In the genomic region with DNA sequence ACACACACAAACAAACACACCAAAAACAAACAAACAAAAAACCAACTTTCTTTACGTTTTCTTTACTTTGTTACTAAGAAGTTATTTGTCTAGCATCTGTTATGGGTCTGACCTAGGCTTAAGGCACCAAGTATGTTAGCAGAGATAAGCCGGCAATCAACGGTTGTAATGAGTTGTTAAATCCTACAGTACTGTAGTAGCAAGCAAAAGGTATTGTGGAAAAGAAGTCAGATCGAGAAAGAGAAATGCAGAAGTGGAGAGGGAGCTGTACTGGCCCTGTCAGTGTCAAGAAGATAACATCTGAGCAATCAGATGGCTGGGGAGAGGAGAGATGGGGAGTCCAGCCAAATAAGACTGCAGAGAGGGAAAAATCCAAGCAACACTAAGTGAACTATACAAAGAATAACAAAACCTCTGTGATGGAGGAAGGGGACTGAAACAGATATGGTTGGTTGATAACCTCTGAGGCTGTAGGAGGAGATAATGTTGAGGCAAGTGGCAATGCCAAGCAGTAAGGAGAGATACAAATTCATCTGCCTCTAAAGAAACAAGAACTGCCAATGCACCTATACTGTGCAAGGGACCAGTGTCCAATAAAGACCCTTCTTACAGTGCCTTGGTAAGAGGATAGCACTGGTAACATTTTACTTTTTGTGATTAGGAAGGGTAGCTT, we compare ENCODE assay signal across 18 mouse cellular contexts. TPM values are rescaled to one million over a fixed set of nuclear protein-coding genes. Genes with fewer than 3 reads are reported as not detected.
DNase-seq lines count a peak whose midpoint lies in the region; ATAC-seq and TF ChIP-seq lines count a peak whose summit lies in the region.
"Had no signal": no experiment of that assay in that cellular context is flagged by ENCODE, and none has a peak within 500 bp of the region (broad histone marks: within the 10 kb centered on the region; RNA-seq: fewer than 3 reads in every experiment).

No protein-coding gene starts in this region.

- TF ChIP-seq POLR2A in heart, adult 2 months (IDR thresholded peaks at IDR 0.05; ENCODE audit: insufficient read depth, low read depth, low read length): no peak
- no peak for TF ChIP-seq POLR2A in spleen, adult 2 months (IDR thresholded peaks at IDR 0.05; ENCODE audit: low read depth, low read length)

- H3K36me3 ChIP-seq in heart, adult 2 months (ENCODE audit: control insufficient read depth, insufficient read depth, low read length): peaks cover 12% of the 10 kb centered on the region
- H3K36me3 ChIP-seq in spleen, adult 2 months (ENCODE audit: control insufficient read depth, insufficient read depth, low read length): no peaks in the 10 kb centered on the region
- H3K36me3 ChIP-seq in intestine, embryonic 15.5 days: no peaks in the 10 kb centered on the region
- H3K36me3 ChIP-seq: forebrain, embryonic 12.5 days had no signal

- H3K4me1 ChIP-seq in heart, adult 2 months (ENCODE audit: control insufficient read depth, insufficient read depth, low read length): peaks cover 8% of the 10 kb centered on the region
- H3K4me1 ChIP-seq in spleen, adult 2 months (ENCODE audit: control insufficient read depth, insufficient read depth, insufficient read length): no peaks in the 10 kb centered on the region
- H3K4me1 ChIP-seq in intestine, embryonic 15.5 days (replicated peaks): no peaks in the 10 kb centered on the region
- H3K4me1 ChIP-seq: forebrain, embryonic 12.5 days had no signal

- no peaks in the 10 kb centered on the region for H3K27me3 ChIP-seq in heart, adult 2 months (ENCODE audit: control insufficient read depth, insufficient read depth, low read length)
- H3K27me3 ChIP-seq in spleen, adult 2 months (ENCODE audit: control insufficient read depth, insufficient read depth, low read length): no peaks in the 10 kb centered on the region
- no peaks in the 10 kb centered on the region for H3K27me3 ChIP-seq in intestine, embryonic 15.5 days (replicated peaks)
- H3K27me3 ChIP-seq: forebrain, embryonic 12.5 days had no signal

- no peak for TF ChIP-seq CTCF in heart, adult 2 months (IDR thresholded peaks at IDR 0.05)
- TF ChIP-seq CTCF in spleen, adult 2 months (IDR thresholded peaks at IDR 0.05; ENCODE audit: extremely low read depth, insufficient read depth, insufficient read length, insufficient replicate concordance): no peak

- H3K79me2 ChIP-seq in heart, adult 2 months (replicated peaks; ENCODE audit: control insufficient read depth, insufficient read depth, low read length): no peaks in the 10 kb centered on the region; the same call in 1 of the 2 replicates

- H3K9ac ChIP-seq in heart, adult 2 months (ENCODE audit: low read depth, low read length): no peak overlapping the region
- H3K9ac ChIP-seq in intestine, embryonic 15.5 days: no peak overlapping the region
- H3K9ac ChIP-seq: forebrain, embryonic 12.5 days; hindbrain, embryonic 14.5 days had no signal

- H3K4me2 ChIP-seq in intestine, embryonic 15.5 days (replicated peaks): no peak overlapping the region
- H3K4me2 ChIP-seq: forebrain, embryonic 12.5 days; hindbrain, embryonic 14.5 days had no signal

- WGBS in heart, adult 2 months: 31% methylated on average over 4 of the region's 4 CpGs
- 37% methylated on average over 4 of the region's 4 CpGs for WGBS in spleen, adult 2 months
- whole genome bisulfite sequencing in intestine, embryonic 15.5 days: 50% methylated on average over 4 of the region's 4 CpGs

- TF ChIP-seq EP300 in heart, adult 2 months (IDR thresholded peaks at IDR 0.05; ENCODE audit: insufficient read depth, low read depth, low read length): no peak

- H3K9me3 ChIP-seq in intestine, embryonic 15.5 days: no peaks in the 10 kb centered on the region
- H3K9me3 ChIP-seq: forebrain, embryonic 12.5 days had no signal

- DNase-seq in heart, adult 2 months: no peak
- DNase-seq in heart, postnatal 14 days: no peak
- no peak for DNase-seq in spleen, adult 2 months (ENCODE audit: low read depth in 1 of 2, low spot score in 2 of 2)
- DNase-seq in spleen, adult 18-20 months: no peak
- peak; percentile 24 for DNase-seq in liver
- DNase-seq in kidney, postnatal 25 days: no peak
- DNase-seq: adrenal gland, postnatal 36 days; cerebellum, adult 9-10 months; kidney, postnatal 10 days; left cerebral cortex, postnatal 4 days; lung, adult 18-20 months had no signal

- intact Hi-C loops in heart, adult 2 months (cut with DNase I): loop anchor here (2.0 kb wide), 1 partner anchor 14 kb away; a partner anchor contains a TSS
- intact Hi-C loops in heart, postnatal 14 days (cut with DNase I): no loop called here

- peak; percentile 72 for ATAC-seq in megakaryocyte progenitor cell, adult 5-6 weeks (replicated peaks; ENCODE audit: poor library complexity)
- ATAC-seq in intestine, embryonic 15.5 days: no peak
- ATAC-seq: activated CD4-positive, CD25-positive, alpha-beta regulatory T cell, adult 4 months; intestine, postnatal 0 days had no signal

- no peak overlapping the region for H3K4me3 ChIP-seq in heart, adult 2 months
- no peak overlapping the region; the same call in 1 of the 2 replicates for H3K4me3 ChIP-seq in spleen, adult 2 months (ENCODE audit: extremely low read depth, insufficient read depth, insufficient read length)
- H3K4me3 ChIP-seq in intestine, embryonic 15.5 days (replicated peaks): no peak overlapping the region
- H3K4me3 ChIP-seq: forebrain, embryonic 12.5 days had no signal

- H3K27ac ChIP-seq in heart, adult 2 months: peak overlapping the region; percentile 68
- 0 out of 2 replicates have a peak overlapping the region, but pooled peaks have one; percentile 16 for H3K27ac ChIP-seq in spleen, adult 2 months (ENCODE audit: insufficient read depth, low read length)
- H3K27ac ChIP-seq in intestine, embryonic 15.5 days: no peak overlapping the region
- H3K27ac ChIP-seq: forebrain, embryonic 12.5 days; hindbrain, embryonic 14.5 days; macrophage had no signal

RNA-seq across cellular contexts. Expression of a gene that starts 14.3 kb away (rescaled TPM):
- total RNA-seq in heart, adult 2 months (2021): 1 to 10 TPM; 1.8 to 2.1 TPM
- 1.9 and 3.5 TPM in 2 replicates for polyA plus RNA-seq in heart, adult 2 months (2012; rRNA removed)
- total RNA-seq in heart, postnatal 14 days (2021): 1 to 10 TPM; 2.3 to 2.5 TPM
- polyA plus RNA-seq in spleen, adult 2 months (2012; rRNA removed): 16.1 and 17.9 TPM in 2 replicates
- 18.0 and 28.6 TPM in 2 replicates for total RNA-seq in megakaryocyte progenitor cell, adult 5-6 weeks (2015)
- total RNA-seq in megakaryocyte progenitor cell, adult 5-6 weeks (2017): 15.1 and 31.6 TPM in 2 replicates
- 2.8 and 3.2 TPM in 2 replicates for polyA plus RNA-seq in intestine, embryonic 15.5 days (2015; fragmentation: Nextera tagmentation; extraction: Ambion mirVana)
- polyA plus RNA-seq: macrophage had no signal

Comparison
In these comparisons a context has a peak if more than half of its experiments do, and no peak if none do; other contexts are left out.
1. RNA of a gene that starts 14.3 kb away (total RNA-seq): 15.1 to 31.6 TPM in megakaryocyte progenitor cell, adult 5-6 weeks; 2.3 to 2.5 TPM in heart, postnatal 14 days and 1.8 to 2.1 TPM in heart, adult 2 months; every median in the first group is over 4 times any median in the second.